Mouse (Mus musculus): ENCODE measurements around the gene Oaf. TPM values are rescaled to one million over a fixed set of nuclear protein-coding genes. Genes with fewer than 3 reads are reported as not detected.
A peak's percentile ranks its signal among the peaks of the same experiment; 100 is the strongest.

The Oaf gene
- 21.4 and 35.7 TPM in 2 replicates for polyA plus RNA-seq (2012; rRNA removed)

DNA sequence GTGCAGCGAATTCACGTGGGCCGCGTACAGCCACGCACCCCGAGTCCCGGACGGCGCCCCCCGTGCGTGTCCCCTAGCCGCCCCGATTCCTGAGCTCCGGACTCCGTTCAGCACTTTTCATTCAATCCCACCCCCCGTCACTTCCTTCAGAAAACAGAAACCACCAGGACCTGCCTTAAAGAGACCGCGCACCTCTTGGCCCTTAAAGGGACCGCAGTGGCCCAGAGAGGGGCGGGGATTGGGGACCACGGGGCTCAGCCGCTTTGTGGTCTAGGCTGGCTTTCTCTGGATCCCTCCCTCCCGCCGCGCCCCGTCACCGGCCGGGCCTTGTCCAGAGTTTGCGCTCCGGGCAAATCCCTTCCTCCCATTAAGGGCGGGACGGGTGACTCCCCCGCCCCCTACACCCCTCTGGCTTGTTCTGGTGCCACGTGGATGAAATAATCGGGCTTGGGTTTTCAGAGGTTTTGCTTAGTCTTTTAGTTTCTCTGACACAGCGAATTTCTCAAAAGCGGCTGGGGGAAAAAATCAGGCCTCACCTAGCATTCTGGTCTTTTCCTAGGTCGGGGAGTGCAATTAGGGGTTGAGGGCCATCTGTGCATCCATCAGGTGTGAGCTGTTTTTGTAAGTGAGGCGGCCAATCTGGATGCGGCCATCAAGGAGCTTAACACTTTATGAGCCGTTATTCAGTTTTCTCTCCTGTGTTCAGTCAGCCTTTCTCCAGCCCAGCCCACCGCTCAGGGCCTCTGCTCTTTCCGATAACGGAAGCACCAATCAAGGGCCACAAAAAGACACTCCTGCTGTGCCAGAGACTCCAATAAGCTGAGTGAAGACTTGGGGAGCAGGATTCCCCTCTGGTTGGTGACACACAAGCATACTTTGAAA is at the start of gene Oaf:
Gene Oaf (minus strand): TSS at position 200 of the 882 bp plus-strand sequence.
- Histone ChIP-seq H3K4me1 (ENCODE audit: control insufficient read depth, insufficient read depth, insufficient read length, low read length) (peaks cover 10% of the 10 kb centered on the region; the same call in 1 of the 2 replicates), H3K36me3 (ENCODE audit: control insufficient read depth, insufficient read depth, low read length) (no peaks in the 10 kb centered on the region; the same call in 1 of the 2 replicates), H3K27ac (ENCODE audit: insufficient read depth, low read depth, low read length) (peak within 1 kb of the TSS; percentile 62), H3K4me3 (ENCODE audit: low read depth, low read length) (peak within 1 kb of the TSS; percentile 82), H3K27me3 (ENCODE audit: control insufficient read depth, insufficient read depth, low read length) (no peaks in the 10 kb centered on the region)
- 6% methylated on average over 44 of the region's 44 CpGs for WGBS
- peak; percentile 56; the same call in 1 of the 2 replicates for TF ChIP-seq POLR2A (IDR thresholded peaks at IDR 0.05; ENCODE audit: low read depth, low read length)
- no peak for TF ChIP-seq CTCF (IDR thresholded peaks at IDR 0.05; ENCODE audit: extremely low read depth, insufficient read length, insufficient replicate concordance, low read depth, low read length)

DNA sequence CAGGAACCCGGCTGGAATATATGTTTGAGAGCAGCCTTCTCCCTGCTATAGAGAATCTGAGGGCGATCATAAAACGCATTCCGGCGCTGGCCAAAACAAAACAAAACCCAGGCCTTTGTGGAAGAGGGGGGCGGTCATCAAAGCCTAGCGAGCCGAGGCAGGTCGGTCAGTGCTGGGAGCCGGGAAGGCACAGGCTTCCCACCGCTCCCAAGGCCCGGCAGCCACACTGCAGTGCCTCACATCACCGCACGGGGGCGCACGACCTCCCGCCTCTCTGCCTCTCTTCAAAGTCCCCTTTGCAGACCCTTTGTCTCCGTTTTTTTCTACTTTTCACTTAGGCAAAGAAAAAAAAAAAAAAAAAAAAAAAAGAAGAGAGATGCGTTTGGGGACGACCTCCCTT is 47.2 kb upstream of the Oaf start:
- H3K4me1 ChIP-seq (ENCODE audit: control insufficient read depth, insufficient read depth, insufficient read length, low read length) = peaks cover 5% of the 10 kb centered on the region; the same call in 1 of the 2 replicates
- no peak overlapping the region for H3K27ac ChIP-seq (ENCODE audit: insufficient read depth, low read depth, low read length)
- TF ChIP-seq CTCF (IDR thresholded peaks at IDR 0.05; ENCODE audit: extremely low read depth, insufficient read length, insufficient replicate concordance, low read depth, low read length) (peak; percentile 83), POLR2A (IDR thresholded peaks at IDR 0.05; ENCODE audit: low read depth, low read length) (no peak)
- no peaks in the 10 kb centered on the region for H3K27me3 ChIP-seq (ENCODE audit: control insufficient read depth, insufficient read depth, low read length)
- WGBS = 16% methylated on average over 20 of the region's 20 CpGs
- H3K36me3 ChIP-seq (ENCODE audit: control insufficient read depth, insufficient read depth, low read length) = no peaks in the 10 kb centered on the region
- no peak overlapping the region for H3K4me3 ChIP-seq (ENCODE audit: low read depth, low read length)

DNA sequence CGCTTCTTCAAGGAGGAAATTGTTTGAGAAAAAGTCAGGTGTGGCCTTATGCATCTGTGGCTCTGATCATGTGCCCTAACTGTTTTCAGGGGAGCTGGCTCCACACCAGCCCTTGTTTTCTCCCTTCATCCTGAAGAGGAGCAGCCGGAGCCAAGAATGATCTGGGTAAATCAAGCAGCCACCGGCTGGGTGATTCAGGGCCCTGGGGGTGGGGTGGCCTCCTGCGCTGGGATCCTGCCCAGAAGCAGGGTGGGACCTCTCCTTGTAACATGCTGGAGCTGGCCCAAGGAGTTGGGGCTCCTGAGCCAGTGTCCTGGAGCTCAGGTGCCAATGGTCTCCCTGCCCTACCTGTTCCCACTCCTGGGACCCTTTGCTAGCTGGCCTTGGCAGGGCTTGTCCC is 45.6 kb upstream of the Oaf start:
- TF ChIP-seq CTCF (IDR thresholded peaks at IDR 0.05; ENCODE audit: extremely low read depth, insufficient read length, insufficient replicate concordance, low read depth, low read length) (no peak), POLR2A (IDR thresholded peaks at IDR 0.05; ENCODE audit: low read depth, low read length) (no peak)
- H3K36me3 ChIP-seq (ENCODE audit: control insufficient read depth, insufficient read depth, low read length) = no peaks in the 10 kb centered on the region
- no peaks in the 10 kb centered on the region for H3K27me3 ChIP-seq (ENCODE audit: control insufficient read depth, insufficient read depth, low read length)
- no peak overlapping the region for H3K27ac ChIP-seq (ENCODE audit: insufficient read depth, low read depth, low read length)
- 22% methylated on average over 4 of the region's 4 CpGs for WGBS
- peaks cover 5% of the 10 kb centered on the region; the same call in 1 of the 2 replicates for H3K4me1 ChIP-seq (ENCODE audit: control insufficient read depth, insufficient read depth, insufficient read length, low read length)
- no peak overlapping the region for H3K4me3 ChIP-seq (ENCODE audit: low read depth, low read length)

DNA sequence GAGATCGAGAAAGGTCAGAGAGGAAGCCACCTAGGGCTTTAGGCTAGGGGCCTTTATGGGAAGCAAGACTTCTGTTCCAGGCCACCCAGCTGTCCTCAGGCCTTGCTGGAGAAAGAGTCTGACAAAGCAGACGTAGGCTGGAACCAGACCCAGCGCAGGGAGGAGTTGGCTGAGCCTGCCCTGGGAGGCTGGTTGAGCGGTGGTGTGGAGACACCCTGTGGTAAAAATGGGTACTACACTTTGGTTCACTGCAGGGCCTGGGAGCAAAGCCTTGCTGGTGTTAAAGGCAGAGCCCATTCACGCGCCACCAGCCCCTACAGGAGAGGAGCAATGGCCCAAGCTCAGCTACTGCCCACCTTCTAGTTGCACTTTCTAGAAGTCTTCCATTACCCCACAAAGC is 44.6 kb upstream of the Oaf start:
- 10% methylated on average over 6 of the region's 6 CpGs for WGBS

DNA sequence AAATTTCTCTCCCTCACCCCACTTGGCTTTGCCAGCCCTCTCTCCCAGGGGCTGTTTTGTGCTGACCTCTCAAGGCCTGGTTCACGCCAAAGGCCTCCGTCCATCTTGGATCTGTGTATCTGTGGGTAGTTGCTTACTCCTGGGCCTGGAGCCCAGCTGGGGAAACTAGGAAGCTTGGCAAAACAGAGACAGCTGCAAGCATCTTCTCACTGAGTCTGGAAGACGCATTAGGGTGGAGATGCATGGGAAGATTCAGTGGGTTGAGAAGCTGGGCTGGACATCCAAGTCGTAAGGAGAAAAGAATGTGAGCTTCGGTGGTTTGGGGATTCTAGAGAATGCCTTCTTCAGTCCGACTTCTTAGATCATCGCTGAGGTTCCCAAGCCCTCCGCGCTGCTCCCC is 34.0 kb upstream of the Oaf start:
- H3K36me3 ChIP-seq (ENCODE audit: control insufficient read depth, insufficient read depth, low read length) = no peaks in the 10 kb centered on the region
- H3K4me3 ChIP-seq (ENCODE audit: low read depth, low read length) = no peak overlapping the region
- no peak overlapping the region for H3K27ac ChIP-seq (ENCODE audit: insufficient read depth, low read depth, low read length)
- no peaks in the 10 kb centered on the region for H3K27me3 ChIP-seq (ENCODE audit: control insufficient read depth, insufficient read depth, low read length)
- TF ChIP-seq POLR2A (IDR thresholded peaks at IDR 0.05; ENCODE audit: low read depth, low read length) = no peak
- 85% methylated on average over 9 of the region's 9 CpGs for WGBS
- H3K4me1 ChIP-seq (ENCODE audit: control insufficient read depth, insufficient read depth, insufficient read length, low read length) = no peaks in the 10 kb centered on the region

More for the DNA sequence above, 44.6 kb upstream of the Oaf start:
- Histone ChIP-seq H3K4me3 (ENCODE audit: low read depth, low read length) (no peak overlapping the region), H3K4me1 (ENCODE audit: control insufficient read depth, insufficient read depth, insufficient read length, low read length) (peaks cover 5% of the 10 kb centered on the region; the same call in 1 of the 2 replicates), H3K36me3 (ENCODE audit: control insufficient read depth, insufficient read depth, low read length) (no peaks in the 10 kb centered on the region), H3K27ac (ENCODE audit: insufficient read depth, low read depth, low read length) (no peak overlapping the region), H3K27me3 (ENCODE audit: control insufficient read depth, insufficient read depth, low read length) (no peaks in the 10 kb centered on the region)
- TF ChIP-seq CTCF (IDR thresholded peaks at IDR 0.05; ENCODE audit: extremely low read depth, insufficient read length, insufficient replicate concordance, low read depth, low read length) (peak; percentile 86), POLR2A (IDR thresholded peaks at IDR 0.05; ENCODE audit: low read depth, low read length) (no peak)

DNA sequence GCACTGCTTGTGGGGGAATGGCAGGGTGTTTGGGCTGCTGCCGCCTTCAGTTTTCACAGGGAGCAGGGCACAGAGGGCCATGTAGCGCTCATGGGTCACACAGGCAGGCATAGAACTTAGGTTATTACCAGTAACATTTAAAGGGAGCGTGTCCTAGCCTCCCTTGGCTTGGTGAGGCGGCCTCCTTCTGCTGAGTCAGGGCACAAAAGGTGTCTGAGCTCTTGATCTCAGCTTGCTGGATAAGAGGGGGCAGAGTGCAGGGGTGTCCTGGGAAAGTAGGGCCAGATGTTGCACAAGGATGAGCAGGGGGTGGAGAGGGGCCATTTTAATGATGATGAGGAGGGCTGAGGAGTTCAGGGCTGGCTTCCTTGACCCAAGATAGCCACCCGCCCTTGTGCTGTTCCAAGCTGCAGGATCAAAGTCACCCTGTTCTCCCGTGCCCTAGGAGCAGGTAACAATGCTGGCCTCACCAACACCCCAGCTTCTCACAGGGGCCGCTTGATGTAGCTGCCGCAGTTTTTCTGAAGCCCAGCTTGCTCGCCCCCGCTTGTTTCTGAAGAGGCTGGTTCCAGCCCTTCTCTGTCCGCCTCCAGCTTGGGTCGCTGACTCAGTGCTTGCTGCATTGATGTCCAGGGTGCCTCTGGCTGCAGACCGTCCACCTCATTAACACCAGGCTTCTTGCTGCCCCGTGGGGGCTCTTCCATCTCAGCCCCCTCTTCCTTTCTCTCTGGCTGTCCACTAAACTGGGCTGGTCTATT is 32.2 kb upstream of the Oaf start:
- TF ChIP-seq POLR2A (IDR thresholded peaks at IDR 0.05; ENCODE audit: low read depth, low read length) (no peak), CTCF (IDR thresholded peaks at IDR 0.05; ENCODE audit: extremely low read depth, insufficient read length, insufficient replicate concordance, low read depth, low read length) (no peak)

More for the DNA sequence above, 32.2 kb upstream of the Oaf start:
- 83% methylated on average over 14 of the region's 14 CpGs for WGBS
- Histone ChIP-seq H3K4me3 (ENCODE audit: low read depth, low read length) (no peak overlapping the region), H3K4me1 (ENCODE audit: control insufficient read depth, insufficient read depth, insufficient read length, low read length) (peaks cover 3% of the 10 kb centered on the region; the same call in 1 of the 2 replicates), H3K36me3 (ENCODE audit: control insufficient read depth, insufficient read depth, low read length) (no peaks in the 10 kb centered on the region), H3K27me3 (ENCODE audit: control insufficient read depth, insufficient read depth, low read length) (no peaks in the 10 kb centered on the region), H3K27ac (ENCODE audit: insufficient read depth, low read depth, low read length) (no peak overlapping the region)
